Mouse (Mus musculus) cerebellum, postnatal 36 days (tissue): ENCODE measurements around the gene Cpsf4l.
"Not testable (repeated sequence)": the region's sequence is repeated elsewhere in the genome, so short reads cannot be mapped to it uniquely, and the experiment has no call there.

ENCODE experiments used
- DNase-seq, 2 experiments: peaks; one replicate each; pipeline ENCODE4 v3.0.0; 2021 to 2022; ENCODE audit warnings: mixed read lengths in 2 of 2

Gene Cpsf4l

GRCm38 (mm10) chr11:113661835-113662351 lies 47.9 kb downstream of the Cpsf4l start:
- DNase-seq = no peak

GRCm38 (mm10) chr11:113660940-113661339 lies 48.9 kb downstream of the Cpsf4l start:
- DNase-seq = no peak

GRCm38 (mm10) chr11:113660213-113660612 lies 49.6 kb downstream of the Cpsf4l start:
- not testable (repeated sequence) for DNase-seq

DNA sequence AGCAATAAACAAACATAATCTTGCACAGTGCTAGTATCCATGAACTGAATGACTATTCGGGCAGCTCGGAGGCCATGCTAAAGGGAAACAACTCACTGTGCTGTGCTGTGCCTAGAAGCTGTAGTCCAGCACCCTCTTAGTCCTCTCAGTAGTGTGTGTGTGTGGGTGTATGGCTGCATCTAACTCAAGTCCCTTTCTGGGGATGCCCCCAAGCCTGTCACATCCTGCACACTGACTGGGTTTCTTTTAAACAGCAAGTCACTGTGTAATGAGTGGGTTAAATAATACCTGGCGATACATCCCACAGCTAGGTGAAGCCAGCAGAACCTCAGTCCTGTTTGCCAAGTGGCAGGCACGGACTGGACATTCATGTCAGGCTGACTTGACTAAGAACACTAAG lies 51.1 kb downstream of the Cpsf4l start:
- no peak for DNase-seq

DNA sequence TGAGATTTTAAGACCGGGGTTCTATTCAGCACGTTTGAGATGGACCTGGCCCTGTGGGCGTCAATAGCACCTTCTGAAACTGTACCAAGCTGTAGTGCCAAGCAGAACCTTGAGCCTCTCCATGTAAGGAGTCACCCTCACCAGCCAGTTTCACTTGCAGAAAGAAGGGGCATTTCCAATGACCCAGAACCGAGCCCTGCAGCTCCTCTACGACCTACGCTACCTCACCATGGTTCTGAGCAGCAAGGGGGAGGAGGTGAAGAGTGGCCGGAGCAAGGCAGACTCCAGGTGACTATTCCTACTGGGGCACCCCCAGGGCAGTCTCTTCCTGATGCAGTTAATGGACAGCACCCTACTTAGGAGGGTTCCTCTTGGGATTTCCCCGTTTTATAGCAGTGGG lies 51.5 kb downstream of the Cpsf4l start:
- no peak for DNase-seq

DNA sequence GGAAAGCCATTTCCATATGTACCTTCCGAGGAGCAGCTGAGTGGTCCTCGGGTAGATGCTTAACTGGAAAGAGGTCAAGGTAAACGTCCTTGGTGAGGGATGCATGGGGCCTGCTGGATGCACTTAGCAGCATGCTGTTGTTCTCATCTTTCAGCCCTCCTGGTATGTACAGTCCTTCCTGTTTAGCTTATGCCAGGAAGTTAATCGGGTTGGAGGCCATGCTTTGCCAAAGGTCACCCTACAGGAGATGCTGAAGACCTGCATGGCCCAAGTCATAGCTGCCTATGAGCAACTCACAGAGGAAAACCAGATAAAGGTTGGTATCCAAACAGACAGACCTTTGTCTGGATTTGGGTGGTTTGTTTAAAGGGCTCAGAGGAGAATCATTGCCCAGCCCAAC lies 52.6 kb downstream of the Cpsf4l start:
- no peak for DNase-seq

DNA sequence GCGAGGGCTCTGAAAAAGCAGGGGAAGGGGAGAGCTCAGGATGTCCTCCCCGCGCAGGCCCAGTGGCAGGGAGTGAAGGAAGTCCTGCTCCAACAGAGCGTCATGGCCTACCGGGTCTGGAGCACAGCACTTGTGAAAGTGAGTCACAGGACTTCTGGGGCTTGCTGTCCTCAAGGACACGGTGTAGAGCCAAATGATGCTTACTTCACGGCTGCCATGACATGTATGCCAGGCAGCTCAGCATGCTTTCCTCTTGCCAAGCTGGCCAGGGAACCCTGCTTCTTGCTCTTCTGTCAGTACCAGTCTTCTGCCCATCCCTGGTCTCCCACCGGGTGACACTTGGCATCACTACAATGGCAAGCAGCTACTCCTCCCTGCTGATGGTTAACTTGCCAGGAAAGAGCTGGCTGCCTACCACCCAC lies 53.3 kb downstream of the Cpsf4l start:
- DNase-seq = peak; percentile 92 to 93

DNA sequence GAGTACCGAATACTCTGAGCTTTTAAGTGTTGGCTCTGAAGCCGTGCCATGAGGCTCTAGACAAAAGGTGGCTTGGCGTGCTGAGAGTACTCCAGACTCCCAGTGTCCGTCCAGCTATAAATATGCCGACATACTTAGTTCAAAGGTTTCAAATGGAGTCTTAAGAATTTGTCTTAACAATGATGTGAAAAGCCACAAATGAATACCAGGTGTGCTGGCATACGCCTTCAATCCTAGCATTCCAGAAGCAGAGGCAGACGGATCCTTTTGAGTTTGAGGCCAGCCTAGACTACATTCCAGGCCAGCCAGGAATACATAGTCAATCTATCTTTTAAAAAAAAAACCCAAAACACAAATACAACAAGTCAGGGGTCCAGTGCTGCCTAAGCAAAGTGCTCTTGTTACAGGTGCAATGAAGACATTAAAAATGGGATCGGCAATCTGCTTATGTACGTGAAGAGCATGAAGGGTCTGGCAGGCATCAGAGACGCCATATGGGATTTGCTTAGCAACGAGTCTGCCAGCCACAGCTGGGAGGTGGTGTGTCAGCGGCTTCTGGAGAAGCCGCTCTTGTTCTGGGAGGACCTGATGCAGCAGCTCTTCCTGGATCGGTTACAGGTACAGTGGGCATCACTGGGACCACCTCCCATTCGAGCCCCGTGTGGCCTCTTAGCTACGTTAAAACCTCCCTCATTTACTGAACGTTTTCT lies 55.1 kb downstream of the Cpsf4l start:
- no peak for DNase-seq

GRCm38 (mm10) chr11:113654105-113654504 lies 55.7 kb downstream of the Cpsf4l start:
- no peak for DNase-seq

DNA sequence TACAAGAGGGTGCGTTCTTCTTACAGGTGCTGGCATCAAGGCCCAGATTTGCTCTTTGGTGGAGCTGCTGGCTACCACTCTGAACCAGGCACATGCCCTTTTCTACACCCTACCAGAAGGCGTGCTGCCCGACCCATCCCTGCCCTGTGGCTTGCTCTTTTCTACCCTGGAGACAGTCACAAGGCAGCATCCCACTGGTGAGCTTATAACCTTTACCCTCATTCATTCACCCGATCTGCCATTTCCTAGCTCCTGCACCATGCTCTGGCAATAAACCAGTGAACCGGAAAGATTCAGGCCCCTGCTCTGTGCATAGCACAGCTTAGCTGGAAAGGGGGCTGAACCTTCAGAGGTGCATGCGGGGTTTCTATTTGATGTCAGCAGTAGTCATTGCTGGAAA lies 57.3 kb downstream of the Cpsf4l start:
- DNase-seq = no peak

DNA sequence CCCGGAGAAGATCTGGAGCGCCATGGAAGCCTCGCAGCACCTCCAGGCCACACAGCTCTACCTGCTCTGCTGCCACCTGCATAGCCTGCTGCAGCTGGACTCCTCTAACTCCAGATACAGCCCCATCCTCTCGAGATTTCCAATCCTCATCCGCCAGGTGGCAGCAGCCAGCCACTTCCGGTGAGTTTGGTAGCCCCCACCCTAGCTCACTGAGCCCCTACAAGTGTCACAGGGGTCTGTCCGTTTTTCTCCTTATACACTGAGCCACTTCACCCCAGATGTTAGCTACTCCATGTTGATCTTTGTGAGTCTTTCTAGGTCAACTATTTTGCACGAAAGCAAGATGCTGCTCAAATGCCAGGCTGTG lies 57.9 kb downstream of the Cpsf4l start:
- peak in 1 of 2 experiments; percentile 61 for DNase-seq

DNA sequence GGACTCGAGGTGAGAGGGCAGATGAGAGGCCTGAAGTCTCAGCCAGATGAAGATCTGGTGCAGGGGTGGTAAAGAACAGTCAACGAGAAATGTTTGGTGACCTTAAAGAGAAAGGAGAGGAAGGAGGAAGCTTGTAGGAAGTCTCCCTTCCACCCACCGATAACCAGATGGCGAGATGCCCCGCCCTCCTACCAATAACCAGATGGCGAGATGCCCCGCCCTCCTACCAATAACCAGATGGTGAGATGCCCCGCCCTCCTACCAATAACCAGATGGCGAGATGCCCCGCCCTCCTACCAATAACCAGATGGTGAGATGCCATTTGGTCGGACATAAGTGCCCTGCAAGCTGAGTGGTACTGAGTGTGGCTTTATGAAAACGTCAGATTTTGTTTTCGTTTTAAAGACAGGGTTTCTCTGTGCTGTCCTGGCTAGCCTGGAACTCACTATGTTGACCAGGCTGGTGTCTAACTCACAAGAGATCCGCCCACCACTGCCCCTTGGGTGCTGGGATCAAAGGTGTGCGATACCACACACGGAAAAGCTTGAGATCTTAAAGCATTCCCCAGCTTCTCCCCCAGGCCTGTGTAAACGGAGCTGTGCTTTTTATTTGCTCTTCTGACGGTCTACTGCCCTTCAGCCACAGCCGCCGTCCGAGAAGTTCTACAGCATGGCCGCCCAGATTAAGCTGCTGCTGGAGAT lies 58.5 kb downstream of the Cpsf4l start:
- DNase-seq = peak; percentile 55 to 60

DNA sequence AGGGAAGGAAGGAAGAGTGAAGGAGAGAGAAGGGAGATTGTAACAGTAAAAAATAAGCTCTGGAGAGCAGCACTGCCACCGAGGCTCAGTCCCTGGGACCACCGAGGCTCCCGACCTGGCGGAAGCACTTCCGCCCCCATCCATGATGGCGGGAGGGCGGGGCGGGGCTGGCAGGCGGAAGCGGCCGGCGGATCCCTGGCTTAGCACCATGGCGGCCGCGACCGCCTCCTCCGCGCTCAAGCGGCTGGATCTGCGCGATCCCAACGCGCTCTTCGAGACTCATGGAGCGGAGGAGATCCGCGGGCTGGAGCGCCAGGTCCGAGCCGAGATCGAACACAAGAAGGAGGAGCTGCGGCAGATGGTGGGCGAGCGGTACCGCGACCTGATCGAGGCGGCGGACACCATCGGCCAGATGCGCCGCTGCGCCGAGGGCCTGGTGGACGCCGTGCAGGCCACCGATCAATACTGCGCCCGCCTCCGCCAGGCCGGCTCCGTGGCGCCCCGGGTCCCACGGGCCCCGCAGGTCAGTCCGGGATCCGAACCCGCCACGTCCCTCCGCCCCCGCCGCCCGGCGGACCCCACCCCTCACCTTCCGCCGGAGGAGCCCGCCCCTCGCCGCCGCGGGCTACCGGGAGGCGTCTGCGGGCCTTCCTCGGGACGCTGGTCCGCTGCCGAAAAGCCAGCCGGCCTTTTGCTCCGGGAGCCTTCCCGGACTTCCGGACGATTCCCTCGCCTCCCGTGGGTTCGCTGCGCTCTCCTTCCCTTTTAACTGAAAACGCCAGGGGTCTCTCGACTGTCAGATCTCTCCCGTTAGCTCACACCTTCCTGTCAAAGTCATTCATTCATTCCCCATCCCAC lies 60.2 kb downstream of the Cpsf4l start, which contains the start of gene Slc39a11:
TSS of gene Slc39a11 (minus strand) at position 727 of the 858 bp plus-strand sequence.
- DNase-seq = peak; percentile 67 to 71

DNA sequence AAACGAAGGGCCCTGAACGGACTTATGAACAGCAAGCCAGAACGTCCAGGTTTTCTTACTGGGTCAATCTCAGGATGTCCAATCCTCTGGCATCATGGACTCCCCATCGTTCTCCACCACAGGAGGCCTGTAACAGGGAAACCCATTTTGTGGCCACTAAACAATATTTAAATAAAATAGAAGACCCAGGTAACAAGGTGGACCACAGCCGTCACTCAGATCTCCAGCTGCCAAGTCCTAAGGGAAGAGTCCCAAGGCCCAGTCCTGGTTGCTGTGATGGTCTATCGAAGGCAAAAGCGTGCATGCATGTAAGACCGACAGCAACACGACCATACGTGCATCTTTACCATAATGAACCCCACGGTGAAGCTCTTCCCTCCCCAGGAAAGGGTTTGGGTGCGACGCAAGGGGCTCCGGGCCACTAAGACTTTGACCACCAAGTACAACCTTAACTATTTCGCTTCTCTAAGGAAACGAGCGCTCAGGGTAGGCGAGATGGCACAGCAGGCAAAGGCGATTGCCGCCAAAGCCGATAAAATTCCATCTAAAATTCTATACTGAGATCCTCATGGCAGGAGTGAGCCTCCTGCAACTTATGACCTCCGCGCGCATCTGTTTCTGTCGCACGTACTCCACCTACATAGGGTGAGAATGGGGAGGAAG lies 61.0 kb downstream of the Cpsf4l start, which contains the start of gene Cog1:
TSS of gene Cog1 (plus strand) at position 480 of the 663 bp plus-strand sequence.
- no peak for DNase-seq
